Mouse (Mus musculus) liver, adult 2 months (tissue): Measurements from ENCODE around the gene Syne2.

Experiments used
- CTCF ChIP-seq: fragments of 200-500 bp; IDR thresholded peaks from 2 replicates; pipeline ENCODE4 v1.5.1; 2011; ENCODE audit warnings: low read depth, low read length, control low read depth
- POLR2A ChIP-seq: fragments of 200-500 bp; IDR thresholded peaks from 2 replicates; pipeline ENCODE4 v1.6.1; 2011; ENCODE audit warnings: low read length, control low read depth; ENCODE audit not compliant: insufficient read depth; ENCODE audit errors: extremely low read depth

GRCm38 (mm10) chr12:75826699-75827353 is 8.9 kb downstream of the Syne2 start:
- TF ChIP-seq POLR2A (no peak), CTCF (no peak)
